Mouse (Mus musculus) lung, adult 2 months (tissue): ENCODE measurements around the gene Guca1a.
"Not testable (repeated sequence)": the region's sequence is repeated elsewhere in the genome, so short reads cannot be mapped to it uniquely, and the experiment has no call there.

Experiments
- CTCF ChIP-seq: fragments of 200-500 bp; IDR thresholded peaks from 2 replicates; pipeline ENCODE4 v1.5.1; 2011; ENCODE audit warnings: mild to moderate bottlenecking, low read length, control low read depth; ENCODE audit not compliant: insufficient read depth
- POLR2A ChIP-seq: fragments of 200-500 bp; IDR thresholded peaks from 2 replicates; pipeline ENCODE4 v1.6.1; 2011; ENCODE audit warnings: low read depth, mild to moderate bottlenecking, control low read depth, low read length, borderline replicate concordance; ENCODE audit errors: extremely low read depth

- TF ChIP-seq CTCF, POLR2A: not testable (repeated sequence)
Observed at GRCm38 (mm10) chr17:47409897-47410861, 9.8 kb upstream of the Guca1a start.
